Mouse (Mus musculus) embryonic facial prominence, embryonic 13.5 days (tissue): ENCODE measurements around the gene Gfod1. TPM values are rescaled to one million over a fixed set of nuclear protein-coding genes. Genes with fewer than 3 reads are reported as not detected.

Source experiments
- ATAC-seq: fragments of 200-750 bp; cut with Nextera tagmentation; 2 replicates; pipeline ENCODE4 v1.8.0; 2017; ENCODE audit warnings: low read depth; ENCODE audit not compliant: insufficient number of reproducible peaks, insufficient read depth, low FRiP score, low TSS enrichment
- H3K27ac ChIP-seq: fragments of 300-500 bp; sonication (generic); 2 replicates; pipeline ENCODE4 v1.5.1; 2015; ENCODE audit warnings: moderate library complexity, mild to moderate bottlenecking, inconsistent platforms
- H3K27me3 ChIP-seq: fragments of 300-500 bp; sonication (generic); 2 replicates; pipeline ENCODE4 v1.6.1; 2015; ENCODE audit warnings: mild to moderate bottlenecking, inconsistent platforms
- H3K36me3 ChIP-seq: fragments of 300-500 bp; sonication (generic); 2 replicates; pipeline ENCODE4 v1.6.1; 2015; ENCODE audit warnings: mild to moderate bottlenecking, inconsistent platforms
- H3K4me1 ChIP-seq: fragments of 300-500 bp; sonication (generic); 2 replicates; pipeline ENCODE4 v1.6.1; 2015; ENCODE audit warnings: inconsistent platforms
- H3K4me2 ChIP-seq: fragments of 300-500 bp; sonication (generic); 2 replicates; pipeline ENCODE4 v1.6.1; 2015; ENCODE audit warnings: moderate library complexity, mild to moderate bottlenecking, inconsistent platforms
- H3K4me3 ChIP-seq: fragments of 300-500 bp; sonication (generic); 2 replicates; pipeline ENCODE4 v1.5.1; 2015; ENCODE audit warnings: mild to moderate bottlenecking, inconsistent platforms
- H3K9ac ChIP-seq: fragments of 300-500 bp; sonication (generic); 2 replicates; pipeline ENCODE4 v1.6.1; 2015; ENCODE audit warnings: mild to moderate bottlenecking, inconsistent platforms
- H3K9me3 ChIP-seq: fragments of 300-500 bp; sonication (generic); 2 replicates; pipeline ENCODE4 v1.6.1; 2016; ENCODE audit warnings: inconsistent platforms
- WGBS: fragments of 180-500 bp; shearing (Covaris S2); methylation state at CpG from one replicate; pipeline ENCODE4 v1.1.7; 2015; ENCODE audit warnings: mixed read lengths; 5-methylcytosine and 5-hydroxymethylcytosine counted together
- polyA plus RNA-seq: library from polyadenylated mRNA; unstranded; fragments of >200 nt; fragmentation: Nextera tagmentation; extraction: Ambion mirVana; gene quantifications from 2 replicates; pipeline ENCODE4 v1.2.1, GENCODE M21; 2015

Gene Gfod1
- polyA plus RNA-seq, 1 experiment from 2014 or later, result 0.74 TPM

- peak overlapping the region; percentile 88 for H3K27ac ChIP-seq
These were observed 74.2 kb downstream of the Gfod1 start for GRCm38 (mm10) chr13:43229767-43230166.

GRCm38 (mm10) chr13:43228141-43228540 is 75.8 kb downstream of the Gfod1 start:
- WGBS, result 43% methylated on average over 6 of the region's 6 CpGs
- H3K4me1 ChIP-seq, result peaks cover 47% of the 10 kb centered on the region
- no peaks in the 10 kb centered on the region for H3K36me3 ChIP-seq
- no peaks in the 10 kb centered on the region for H3K27me3 ChIP-seq
- H3K9ac ChIP-seq, result no peak overlapping the region
- no peak overlapping the region for H3K4me3 ChIP-seq
- no peak overlapping the region for H3K4me2 ChIP-seq
- ATAC-seq, result no peak
- no peaks in the 10 kb centered on the region for H3K9me3 ChIP-seq
- peak overlapping the region; percentile 64; the same call in 1 of the 2 replicates for H3K27ac ChIP-seq

More at GRCm38 (mm10) chr13:43229767-43230166, 74.2 kb downstream of the Gfod1 start:
- Histone ChIP-seq H3K4me3 (no peak overlapping the region), H3K4me2 (no peak overlapping the region), H3K9ac (no peak overlapping the region), H3K27me3 (no peaks in the 10 kb centered on the region), H3K36me3 (no peaks in the 10 kb centered on the region), H3K4me1 (peaks cover 54% of the 10 kb centered on the region), H3K9me3 (no peaks in the 10 kb centered on the region)
- ATAC-seq, result no peak
- 89% methylated on average over 3 of the region's 3 CpGs for WGBS

- H3K4me1 ChIP-seq, result peaks cover 28% of the 10 kb centered on the region
- no peaks in the 10 kb centered on the region for H3K9me3 ChIP-seq
- no peaks in the 10 kb centered on the region for H3K36me3 ChIP-seq
- no peaks in the 10 kb centered on the region for H3K27me3 ChIP-seq
- WGBS, result 69% methylated on average over 10 of the region's 10 CpGs
- no peak overlapping the region for H3K4me2 ChIP-seq
- no peak overlapping the region for H3K27ac ChIP-seq
- no peak overlapping the region for H3K9ac ChIP-seq
- H3K4me3 ChIP-seq, result no peak overlapping the region
- ATAC-seq, result no peak
These were observed 77.9 kb downstream of the Gfod1 start for GRCm38 (mm10) chr13:43226041-43226440.

GRCm38 (mm10) chr13:43225161-43225560 is 78.8 kb downstream of the Gfod1 start:
- Histone ChIP-seq H3K4me1 (peaks cover 22% of the 10 kb centered on the region), H3K27ac (no peak overlapping the region), H3K9me3 (no peaks in the 10 kb centered on the region), H3K4me2 (no peak overlapping the region), H3K9ac (no peak overlapping the region), H3K36me3 (no peaks in the 10 kb centered on the region), H3K27me3 (no peaks in the 10 kb centered on the region), H3K4me3 (no peak overlapping the region)
- WGBS, result 65% methylated on average over 5 of the region's 5 CpGs
- no peak for ATAC-seq

- 85% methylated on average over 1 of the region's 1 CpGs for WGBS
- Histone ChIP-seq H3K9ac (no peak overlapping the region), H3K9me3 (no peaks in the 10 kb centered on the region), H3K4me3 (no peak overlapping the region), H3K27ac (no peak overlapping the region), H3K27me3 (no peaks in the 10 kb centered on the region), H3K4me2 (no peak overlapping the region), H3K4me1 (peaks cover 19% of the 10 kb centered on the region), H3K36me3 (no peaks in the 10 kb centered on the region)
- no peak for ATAC-seq
These were observed 81.9 kb downstream of the Gfod1 start for GRCm38 (mm10) chr13:43222084-43222483.

GRCm38 (mm10) chr13:43221290-43221689 is 82.7 kb downstream of the Gfod1 start:
- H3K36me3 ChIP-seq, result no peaks in the 10 kb centered on the region
- H3K9ac ChIP-seq, result no peak overlapping the region
- no peak overlapping the region for H3K27ac ChIP-seq
- H3K4me1 ChIP-seq, result peaks cover 19% of the 10 kb centered on the region
- no peak overlapping the region for H3K4me3 ChIP-seq
- no peaks in the 10 kb centered on the region for H3K9me3 ChIP-seq
- no peak overlapping the region for H3K4me2 ChIP-seq
- H3K27me3 ChIP-seq, result no peaks in the 10 kb centered on the region
- ATAC-seq, result no peak
- WGBS, result 82% methylated on average over 6 of the region's 6 CpGs

- no peaks in the 10 kb centered on the region for H3K36me3 ChIP-seq
- no peak overlapping the region for H3K4me3 ChIP-seq
- ATAC-seq, result no peak
- H3K27ac ChIP-seq, result no peak overlapping the region
- no peak overlapping the region for H3K9ac ChIP-seq
- no peaks in the 10 kb centered on the region for H3K27me3 ChIP-seq
- H3K9me3 ChIP-seq, result no peaks in the 10 kb centered on the region
- H3K4me1 ChIP-seq, result peaks cover 15% of the 10 kb centered on the region
- no peak overlapping the region for H3K4me2 ChIP-seq
- WGBS, result 81% methylated on average over 1 of the region's 1 CpGs
These were observed 83.3 kb downstream of the Gfod1 start for GRCm38 (mm10) chr13:43220635-43221034.

- no peak overlapping the region for H3K4me3 ChIP-seq
- no peaks in the 10 kb centered on the region for H3K9me3 ChIP-seq
- H3K27ac ChIP-seq, result no peak overlapping the region
- peaks cover 21% of the 10 kb centered on the region for H3K4me1 ChIP-seq
- ATAC-seq, result no peak
- no peaks in the 10 kb centered on the region for H3K36me3 ChIP-seq
- 51% methylated on average over 4 of the region's 4 CpGs for WGBS
- no peak overlapping the region for H3K4me2 ChIP-seq
- H3K27me3 ChIP-seq, result no peaks in the 10 kb centered on the region
- no peak overlapping the region for H3K9ac ChIP-seq
These were observed 85.2 kb downstream of the Gfod1 start for GRCm38 (mm10) chr13:43218764-43219163.

GRCm38 (mm10) chr13:43218284-43218683 is 85.7 kb downstream of the Gfod1 start:
- Histone ChIP-seq H3K4me1 (peaks cover 21% of the 10 kb centered on the region), H3K36me3 (no peaks in the 10 kb centered on the region), H3K9me3 (no peaks in the 10 kb centered on the region), H3K9ac (no peak overlapping the region), H3K4me3 (no peak overlapping the region), H3K27me3 (no peaks in the 10 kb centered on the region), H3K4me2 (no peak overlapping the region), H3K27ac (no peak overlapping the region)
- WGBS, result 67% methylated on average over 4 of the region's 4 CpGs
- ATAC-seq, result no peak

- Histone ChIP-seq H3K4me2 (no peak overlapping the region), H3K4me3 (no peak overlapping the region), H3K9ac (no peak overlapping the region), H3K9me3 (no peaks in the 10 kb centered on the region), H3K36me3 (no peaks in the 10 kb centered on the region), H3K4me1 (peaks cover 21% of the 10 kb centered on the region), H3K27ac (no peak overlapping the region), H3K27me3 (no peaks in the 10 kb centered on the region)
- 73% methylated on average over 4 of the region's 4 CpGs for WGBS
- no peak for ATAC-seq
These were observed 86.3 kb downstream of the Gfod1 start for GRCm38 (mm10) chr13:43217686-43218085.

- no peak for ATAC-seq
- Histone ChIP-seq H3K4me2 (no peak overlapping the region), H3K36me3 (no peaks in the 10 kb centered on the region), H3K9ac (no peak overlapping the region), H3K4me1 (peaks cover 21% of the 10 kb centered on the region), H3K9me3 (no peaks in the 10 kb centered on the region), H3K27ac (no peak overlapping the region), H3K27me3 (no peaks in the 10 kb centered on the region), H3K4me3 (no peak overlapping the region)
- 83% methylated on average over 8 of the region's 8 CpGs for WGBS
These were observed 86.9 kb downstream of the Gfod1 start for GRCm38 (mm10) chr13:43217059-43217458.

GRCm38 (mm10) chr13:43215994-43216706 is 87.8 kb downstream of the Gfod1 start:
- Histone ChIP-seq H3K36me3 (no peaks in the 10 kb centered on the region), H3K27ac (no peak overlapping the region), H3K9me3 (no peaks in the 10 kb centered on the region), H3K4me3 (no peak overlapping the region), H3K4me1 (peaks cover 21% of the 10 kb centered on the region), H3K9ac (no peak overlapping the region), H3K27me3 (no peaks in the 10 kb centered on the region), H3K4me2 (no peak overlapping the region)
- ATAC-seq, result no peak
- 77% methylated on average over 9 of the region's 9 CpGs for WGBS
